Mouse (Mus musculus): ENCODE measurements at regions not wholly inside any gene's neighbourhood (a gene's known extent, or its start where the extent isn't known, plus 50 kb on each side); places are given as distances from the start of the nearest gene placed in this dataset.

GRCm38 (mm10) chr8:87189791-87190385, 282.5 kb downstream of the Cbln1 start:
- TF ChIP-seq POLR2A (IDR thresholded peaks at IDR 0.05; ENCODE audit: control insufficient read depth, low read depth, low read length): no peak
- no peak for TF ChIP-seq CTCF (IDR thresholded peaks at IDR 0.05; ENCODE audit: control insufficient read depth, insufficient read depth, insufficient replicate concordance, low read depth, low read length)
